Mouse (Mus musculus) thymus, postnatal 36 days (tissue): ENCODE results near the gene Ddost.

ENCODE experiments used
- DNase-seq, 2 experiments: peaks; one replicate each; pipeline ENCODE4 v3.0.0; 2022; ENCODE audit warnings: mixed read lengths in 2 of 2

Gene Ddost

GRCm38 (mm10) chr4:138304340-138305104 is at the start of gene Ddost:
TSS of gene Ddost (plus strand) at chr4:138304730.
- DNase-seq, result peak; percentile 91 to 95

- peak; percentile 33 to 51 for DNase-seq
Measured at GRCm38 (mm10) chr4:138257116-138257687, 47.3 kb upstream of the Ddost start.

- DNase-seq, result no peak
Measured at GRCm38 (mm10) chr4:138258663-138259062, 45.9 kb upstream of the Ddost start.

- no peak for DNase-seq
Measured at GRCm38 (mm10) chr4:138259482-138259881, 45.0 kb upstream of the Ddost start.

- peak; percentile 84 for DNase-seq
Measured at GRCm38 (mm10) chr4:138261843-138262681, 42.5 kb upstream of the Ddost start.

GRCm38 (mm10) chr4:138267869-138268268 is 36.7 kb upstream of the Ddost start:
- DNase-seq, result no peak

- no peak for DNase-seq
Measured at GRCm38 (mm10) chr4:138272011-138272997, 32.2 kb upstream of the Ddost start.

GRCm38 (mm10) chr4:138278346-138278745 is 26.2 kb upstream of the Ddost start:
- DNase-seq, result no peak

GRCm38 (mm10) chr4:138282834-138283233 is 21.7 kb upstream of the Ddost start:
- DNase-seq, result peak; percentile 67 to 69

- peak; percentile 19 to 37 for DNase-seq
Measured at GRCm38 (mm10) chr4:138286411-138286810, 18.1 kb upstream of the Ddost start.

- no peak for DNase-seq
Measured at GRCm38 (mm10) chr4:138288691-138289090, 15.8 kb upstream of the Ddost start.

- no peak for DNase-seq
Measured at GRCm38 (mm10) chr4:138292028-138292427, 12.5 kb upstream of the Ddost start.

- no peak for DNase-seq
Measured at GRCm38 (mm10) chr4:138293261-138293948, 11.1 kb upstream of the Ddost start.

GRCm38 (mm10) chr4:138293949-138294550 is 10.5 kb upstream of the Ddost start:
- DNase-seq, result no peak

- no peak for DNase-seq
Measured at GRCm38 (mm10) chr4:138301271-138301780, 3.2 kb upstream of the Ddost start.

- DNase-seq, result no peak
Measured at GRCm38 (mm10) chr4:138303011-138303410, 1.5 kb upstream of the Ddost start.

- DNase-seq, result no peak
Measured at GRCm38 (mm10) chr4:138303742-138304141, 788 bp upstream of the Ddost start.

GRCm38 (mm10) chr4:138307025-138307424 is 2.5 kb downstream of the Ddost start:
- DNase-seq, result no peak

- no peak for DNase-seq
Measured at GRCm38 (mm10) chr4:138307739-138308138, 3.2 kb downstream of the Ddost start.

GRCm38 (mm10) chr4:138310311-138310910 is 5.9 kb downstream of the Ddost start:
- DNase-seq, result no peak
